Mouse (Mus musculus) midbrain, embryonic 16.5 days (tissue): ENCODE measurements at regions not wholly inside any gene's neighbourhood (a gene's known extent, or its start where the extent isn't known, plus 50 kb on each side); places are given as distances from the start of the nearest gene placed in this dataset.

Source experiments
- ATAC-seq: fragments of 200-750 bp; cut with Nextera tagmentation; 2 replicates; pipeline ENCODE4 v1.8.0; 2017; ENCODE audit warnings: moderate TSS enrichment
- H3K27ac ChIP-seq: fragments of 300-500 bp; sonication (generic); 2 replicates; pipeline ENCODE4 v1.5.1; 2014; ENCODE audit warnings: mild to moderate bottlenecking, low read length, mixed read lengths
- H3K27me3 ChIP-seq: fragments of 300-500 bp; sonication (generic); 2 replicates; pipeline ENCODE4 v1.6.1; 2014; ENCODE audit warnings: low read depth, low read length, mixed read lengths; ENCODE audit not compliant: control insufficient read depth, insufficient read depth
- H3K36me3 ChIP-seq: fragments of 300-500 bp; sonication (generic); 2 replicates; pipeline ENCODE4 v1.6.1; 2014; ENCODE audit warnings: mild to moderate bottlenecking, low read length, moderate library complexity, mixed read lengths; ENCODE audit not compliant: control insufficient read depth, insufficient read depth
- H3K4me1 ChIP-seq: fragments of 300-500 bp; sonication (generic); 2 replicates; pipeline ENCODE4 v1.6.1; 2014; ENCODE audit warnings: mild to moderate bottlenecking, low read length, mixed read lengths; ENCODE audit not compliant: control insufficient read depth, insufficient read depth
- H3K4me2 ChIP-seq: fragments of 300-500 bp; sonication (generic); 2 replicates; pipeline ENCODE4 v1.6.1; 2014; ENCODE audit warnings: mild to moderate bottlenecking, low read length, mixed read lengths
- H3K4me3 ChIP-seq: fragments of 300-500 bp; sonication (generic); 2 replicates; pipeline ENCODE4 v1.5.1; 2014; ENCODE audit warnings: low read depth, mild to moderate bottlenecking, low read length, moderate library complexity, mixed read lengths
- H3K9ac ChIP-seq: fragments of 300-500 bp; sonication (generic); 2 replicates; pipeline ENCODE4 v1.6.1; 2014; ENCODE audit warnings: low read depth, low read length, mixed read lengths
- H3K9me3 ChIP-seq: fragments of 300-500 bp; sonication (generic); replicated peaks from 2 replicates; pipeline ENCODE4 v1.6.1; 2014; ENCODE audit warnings: mild to moderate bottlenecking, low read length, mixed read lengths; ENCODE audit not compliant: control insufficient read depth, poor library complexity, severe bottlenecking
- WGBS: fragments of 180-500 bp; shearing (Covaris S2); extraction: QIAGEN DNeasy Blood & Tissue Kit; methylation state at CpG from one replicate; pipeline ENCODE4 v1.1.7; 2014; 5-methylcytosine and 5-hydroxymethylcytosine counted together

GRCm38 (mm10) chr2:75265739-75266699 lies 393.0 kb upstream of the Hnrnpa3 start:
- H3K9me3 ChIP-seq, result no peaks in the 10 kb centered on the region
- H3K9ac ChIP-seq, result no peak overlapping the region
- H3K4me1 ChIP-seq, result peaks cover 15% of the 10 kb centered on the region; the same call in 1 of the 2 replicates
- H3K36me3 ChIP-seq, result no peaks in the 10 kb centered on the region
- WGBS, result 56% methylated on average over 19 of the region's 19 CpGs
- no peak overlapping the region for H3K4me3 ChIP-seq
- ATAC-seq, result no peak; the same call in 1 of the 2 replicates
- H3K27me3 ChIP-seq, result no peaks in the 10 kb centered on the region
- H3K4me2 ChIP-seq, result no peak overlapping the region
- H3K27ac ChIP-seq, result peak overlapping the region; percentile 51

GRCm38 (mm10) chr2:75267949-75268348 lies 391.1 kb upstream of the Hnrnpa3 start:
- 77% methylated on average over 3 of the region's 3 CpGs for WGBS
- H3K27ac ChIP-seq, result no peak overlapping the region
- H3K9me3 ChIP-seq, result no peaks in the 10 kb centered on the region
- H3K4me3 ChIP-seq, result no peak overlapping the region
- peaks cover 15% of the 10 kb centered on the region; the same call in 1 of the 2 replicates for H3K4me1 ChIP-seq
- no peak overlapping the region for H3K9ac ChIP-seq
- no peak for ATAC-seq
- no peaks in the 10 kb centered on the region for H3K36me3 ChIP-seq
- no peaks in the 10 kb centered on the region for H3K27me3 ChIP-seq
- no peak overlapping the region for H3K4me2 ChIP-seq

- H3K36me3 ChIP-seq, result no peaks in the 10 kb centered on the region
- H3K9me3 ChIP-seq, result no peaks in the 10 kb centered on the region
- no peak overlapping the region for H3K9ac ChIP-seq
- ATAC-seq, result no peak
- H3K4me3 ChIP-seq, result no peak overlapping the region
- no peak overlapping the region for H3K27ac ChIP-seq
- H3K27me3 ChIP-seq, result no peaks in the 10 kb centered on the region
- 32% methylated on average over 8 of the region's 8 CpGs for WGBS
- peaks cover 15% of the 10 kb centered on the region; the same call in 1 of the 2 replicates for H3K4me1 ChIP-seq
- H3K4me2 ChIP-seq, result no peak overlapping the region
These were observed 389.6 kb upstream of the Hnrnpa3 start for GRCm38 (mm10) chr2:75269446-75269845.

- Histone ChIP-seq H3K9me3 (no peaks in the 10 kb centered on the region), H3K36me3 (no peaks in the 10 kb centered on the region), H3K4me2 (no peak overlapping the region), H3K4me1 (peaks cover 15% of the 10 kb centered on the region; the same call in 1 of the 2 replicates), H3K9ac (no peak overlapping the region), H3K27ac (no peak overlapping the region), H3K4me3 (no peak overlapping the region), H3K27me3 (no peaks in the 10 kb centered on the region)
- no peak for ATAC-seq
- WGBS, result 85% methylated on average over 4 of the region's 4 CpGs
These were observed 388.9 kb upstream of the Hnrnpa3 start for GRCm38 (mm10) chr2:75270115-75270514.

GRCm38 (mm10) chr2:75287900-75288299 lies 371.2 kb upstream of the Hnrnpa3 start:
- no peak overlapping the region for H3K4me3 ChIP-seq
- H3K36me3 ChIP-seq, result no peaks in the 10 kb centered on the region
- H3K4me2 ChIP-seq, result no peak overlapping the region
- ATAC-seq, result no peak
- H3K27me3 ChIP-seq, result no peaks in the 10 kb centered on the region
- H3K4me1 ChIP-seq, result no peaks in the 10 kb centered on the region
- no peaks in the 10 kb centered on the region for H3K9me3 ChIP-seq
- H3K27ac ChIP-seq, result no peak overlapping the region
- H3K9ac ChIP-seq, result no peak overlapping the region
- WGBS, result 89% methylated on average over 1 of the region's 1 CpGs

- Histone ChIP-seq H3K36me3 (no peaks in the 10 kb centered on the region), H3K4me2 (no peak overlapping the region), H3K27me3 (no peaks in the 10 kb centered on the region), H3K4me3 (no peak overlapping the region), H3K9me3 (no peaks in the 10 kb centered on the region), H3K9ac (no peak overlapping the region), H3K4me1 (no peaks in the 10 kb centered on the region), H3K27ac (no peak overlapping the region)
- WGBS, result 82% methylated on average over 2 of the region's 2 CpGs
- no peak for ATAC-seq
These were observed 367.4 kb upstream of the Hnrnpa3 start for GRCm38 (mm10) chr2:75291674-75292073.

GRCm38 (mm10) chr2:75306821-75307220 lies 352.2 kb upstream of the Hnrnpa3 start:
- Histone ChIP-seq H3K27me3 (no peaks in the 10 kb centered on the region), H3K36me3 (no peaks in the 10 kb centered on the region), H3K9me3 (no peaks in the 10 kb centered on the region), H3K4me1 (no peaks in the 10 kb centered on the region), H3K4me3 (no peak overlapping the region), H3K27ac (no peak overlapping the region), H3K9ac (no peak overlapping the region), H3K4me2 (no peak overlapping the region)
- ATAC-seq, result no peak
- 81% methylated on average over 3 of the region's 3 CpGs for WGBS

GRCm38 (mm10) chr2:75311191-75311590 lies 347.9 kb upstream of the Hnrnpa3 start:
- no peak overlapping the region for H3K4me3 ChIP-seq
- ATAC-seq, result no peak
- H3K27me3 ChIP-seq, result peaks cover 2% of the 10 kb centered on the region
- H3K9ac ChIP-seq, result no peak overlapping the region
- H3K4me1 ChIP-seq, result no peaks in the 10 kb centered on the region; the same call in 1 of the 2 replicates
- WGBS, result 44% methylated on average over 4 of the region's 4 CpGs
- H3K36me3 ChIP-seq, result no peaks in the 10 kb centered on the region
- no peak overlapping the region for H3K4me2 ChIP-seq
- H3K9me3 ChIP-seq, result no peaks in the 10 kb centered on the region
- no peak overlapping the region for H3K27ac ChIP-seq

- Histone ChIP-seq H3K9me3 (no peaks in the 10 kb centered on the region), H3K27ac (no peak overlapping the region), H3K36me3 (no peaks in the 10 kb centered on the region), H3K4me1 (no peaks in the 10 kb centered on the region; the same call in 1 of the 2 replicates), H3K27me3 (peaks cover 2% of the 10 kb centered on the region), H3K4me2 (peak overlapping the region; percentile 34; the same call in 1 of the 2 replicates), H3K4me3 (no peak overlapping the region), H3K9ac (no peak overlapping the region)
- no peak for ATAC-seq
- 16% methylated on average over 7 of the region's 7 CpGs for WGBS
These were observed 346.8 kb upstream of the Hnrnpa3 start for GRCm38 (mm10) chr2:75312246-75312645.
